ENCODE assay signal across 8 mouse cellular contexts in the genomic region with DNA sequence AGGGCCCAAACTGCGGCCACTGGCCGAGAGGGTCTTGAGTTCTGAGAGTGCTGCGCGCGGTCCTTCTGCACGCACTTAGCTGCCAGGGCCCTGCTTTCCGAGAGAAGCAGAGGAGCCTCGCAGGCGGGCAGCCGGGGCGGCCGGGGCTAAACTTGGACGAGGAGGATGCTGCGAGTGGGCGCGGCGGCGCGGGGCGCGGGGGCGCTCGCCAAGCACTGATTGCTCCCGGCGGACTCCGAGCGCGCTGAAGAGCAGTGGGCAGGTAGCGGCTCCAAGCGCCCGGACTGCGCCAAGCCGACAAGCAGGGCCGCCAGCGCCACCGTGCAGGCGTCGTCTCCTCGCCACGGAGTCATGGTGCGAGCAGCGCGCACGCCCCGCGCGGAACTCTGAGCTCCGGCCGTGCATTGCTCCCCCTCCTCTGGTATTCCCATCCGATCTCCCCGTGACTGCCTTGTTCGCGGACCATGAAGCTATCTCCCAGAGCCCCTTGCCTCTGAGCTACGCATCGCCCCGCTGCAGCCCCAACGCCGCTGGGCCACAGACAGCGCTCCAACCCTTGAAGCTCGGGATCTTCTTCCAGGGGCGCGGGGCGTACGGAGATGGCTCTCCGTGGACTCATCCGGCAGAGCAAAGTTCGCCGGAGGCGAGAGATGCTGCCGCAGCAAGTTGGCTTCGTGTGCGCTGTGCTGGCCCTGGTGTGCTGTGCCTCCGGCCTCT. TPM values are rescaled to one million over a fixed set of nuclear protein-coding genes. Genes with fewer than 3 reads are reported as not detected.
DNase-seq lines count a peak whose midpoint lies in the region; ATAC-seq and TF ChIP-seq lines count a peak whose summit lies in the region.

No protein-coding gene starts in this region.

- peak overlapping the region; percentile 99 for H3K4me2 ChIP-seq in heart, embryonic 14.5 days (ENCODE audit: low read length)
- H3K4me2 ChIP-seq in kidney, postnatal 0 days (ENCODE audit: low read length): peak overlapping the region; percentile 92
- peak overlapping the region; percentile 77 for H3K4me2 ChIP-seq in liver, embryonic 11.5 days

- DNase-seq in urinary bladder, adult 2 months (ENCODE audit: low spot score): peak; percentile 23
- no peak for DNase-seq in urinary bladder, postnatal 10 days (ENCODE audit: low spot score)
- DNase-seq in kidney, postnatal 0 days (ENCODE audit: low spot score): peak; percentile 44
- DNase-seq in liver, embryonic 11.5 days (ENCODE audit: low spot score): peak; percentile 41
- peak; percentile 66 for DNase-seq in neural tube, embryonic 10.5 days (ENCODE audit: extremely low spot score, low spot score)
- DNase-seq in urinary bladder, postnatal 25 days (ENCODE audit: low spot score): peak; percentile 16

- WGBS in heart, embryonic 14.5 days: under 1% methylated on average over 72 of the region's 73 CpGs
- WGBS in kidney, postnatal 0 days: 1% methylated on average over 62 of the region's 73 CpGs
- 2% methylated on average over 72 of the region's 73 CpGs for WGBS in liver, embryonic 11.5 days

- TF ChIP-seq CTCF in embryonic fibroblast, embryonic 13.5 days (IDR thresholded peaks at IDR 0.05; ENCODE audit: borderline replicate concordance, insufficient read depth, low read length): no peak
- peak; percentile 30 for TF ChIP-seq CTCF in kidney, postnatal 0 days (IDR thresholded peaks at IDR 0.05; ENCODE audit: low read depth)

- no peaks in the 10 kb centered on the region for H3K36me3 ChIP-seq in heart, embryonic 14.5 days (ENCODE audit: control insufficient read depth, insufficient read depth, low read length)
- H3K36me3 ChIP-seq in kidney, postnatal 0 days (ENCODE audit: insufficient read depth, low read length): no peaks in the 10 kb centered on the region
- no peaks in the 10 kb centered on the region for H3K36me3 ChIP-seq in liver, embryonic 11.5 days (ENCODE audit: control insufficient read depth, insufficient read depth, low read length)

- TF ChIP-seq POLR2A in embryonic fibroblast, embryonic 13.5 days (IDR thresholded peaks at IDR 0.05; ENCODE audit: low read depth, low read length): no peak

- ATAC-seq in heart, embryonic 14.5 days (ENCODE audit: insufficient number of reproducible peaks, insufficient read depth, low FRiP score, low read depth): peak; percentile 73; the same call in 1 of the 2 replicates
- ATAC-seq in kidney, postnatal 0 days (replicated peaks; ENCODE audit: low FRiP score, low read depth): peak; percentile 66
- 0 out of 2 replicates have a peak, but pooled peaks have one; percentile 39 for ATAC-seq in liver, embryonic 11.5 days (replicated peaks; ENCODE audit: low FRiP score)

- no peaks in the 10 kb centered on the region; the same call in 1 of the 2 replicates for H3K4me1 ChIP-seq in embryonic fibroblast, embryonic 13.5 days (ENCODE audit: control insufficient read depth, insufficient read depth, low read length)
- peaks cover 3 to 4% of the 10 kb centered on the region in 2 experiments; a peak in 2 of 4 replicates for H3K4me1 ChIP-seq in heart, embryonic 14.5 days (ENCODE audit: control insufficient read depth in 2 of 2, insufficient read depth in 2 of 2, low read length in 2 of 2)
- peaks cover 18% of the 10 kb centered on the region; the same call in 1 of the 2 replicates for H3K4me1 ChIP-seq in kidney, postnatal 0 days (replicated peaks; ENCODE audit: insufficient read depth, low read length)
- no peaks in the 10 kb centered on the region for H3K4me1 ChIP-seq in liver, embryonic 11.5 days (replicated peaks; ENCODE audit: control insufficient read depth, insufficient read depth, low read length)

- peak overlapping the region; percentile 15; the same call in 1 of the 2 replicates for H3K4me3 ChIP-seq in embryonic fibroblast, embryonic 13.5 days (ENCODE audit: insufficient read depth, low read length)
- peak overlapping the region; percentile 58 to 61 for H3K4me3 ChIP-seq in heart, embryonic 14.5 days (ENCODE audit: control insufficient read depth in 1 of 2, insufficient read depth in 1 of 2, low read depth in 1 of 2, low read length in 2 of 2)
- H3K4me3 ChIP-seq in kidney, postnatal 0 days (replicated peaks; ENCODE audit: low read depth, low read length): peak overlapping the region; percentile 47
- H3K4me3 ChIP-seq in liver, embryonic 11.5 days (ENCODE audit: low read depth, low read length): peak overlapping the region; percentile 45

- H3K9me3 ChIP-seq in heart, embryonic 14.5 days (ENCODE audit: control insufficient read depth, low read length): no peaks in the 10 kb centered on the region
- H3K9me3 ChIP-seq in kidney, postnatal 0 days (replicated peaks; ENCODE audit: low read length): no peaks in the 10 kb centered on the region
- no peaks in the 10 kb centered on the region for H3K9me3 ChIP-seq in liver, embryonic 11.5 days (ENCODE audit: control insufficient read depth, low read length)

- peaks cover 24% of the 10 kb centered on the region for H3K27me3 ChIP-seq in heart, embryonic 14.5 days (ENCODE audit: control insufficient read depth, insufficient read depth, low read length)
- H3K27me3 ChIP-seq in kidney, postnatal 0 days (ENCODE audit: insufficient read depth, low read length): peaks cover 35% of the 10 kb centered on the region
- peaks cover 64% of the 10 kb centered on the region for H3K27me3 ChIP-seq in liver, embryonic 11.5 days (replicated peaks; ENCODE audit: control insufficient read depth, insufficient read depth, low read length)

- peak overlapping the region; percentile 63 for H3K9ac ChIP-seq in heart, embryonic 14.5 days (ENCODE audit: low read length)
- H3K9ac ChIP-seq in kidney, postnatal 0 days (ENCODE audit: low read depth, low read length): no peak overlapping the region
- H3K9ac ChIP-seq in liver, embryonic 11.5 days (ENCODE audit: low read depth, low read length): no peak overlapping the region

- no peak overlapping the region for H3K27ac ChIP-seq in embryonic fibroblast, embryonic 13.5 days (ENCODE audit: insufficient read depth, low read length)
- H3K27ac ChIP-seq in heart, embryonic 14.5 days (replicated peaks in 1 of 2; ENCODE audit: control insufficient read depth in 1 of 2, insufficient read depth in 1 of 2, low read depth in 2 of 2, low read length in 2 of 2): no peak overlapping the region
- no peak overlapping the region for H3K27ac ChIP-seq in kidney, postnatal 0 days
- no peak overlapping the region for H3K27ac ChIP-seq in liver, embryonic 11.5 days (ENCODE audit: low read depth, low read length)

RNA-seq across cellular contexts. Expression of a gene that starts 0.4 kb away (rescaled TPM):
- 0.01 and 0.06 TPM in 2 replicates for polyA plus RNA-seq in urinary bladder, adult 2 months (2012; rRNA removed)
- not detected in 2 replicates for polyA plus RNA-seq in embryonic fibroblast, embryonic 13.5 days (2011; ENCODE audit: insufficient read length, low read depth, missing spikeins)
- polyA plus RNA-seq in heart, embryonic 14.5 days (2014; fragmentation: Nextera tagmentation; extraction: Ambion mirVana): 2.7 and 3.1 TPM in 2 replicates
- not detected in 2 replicates for polyA plus RNA-seq in kidney, postnatal 0 days (2015; fragmentation: Nextera tagmentation; extraction: Ambion mirVana)
- polyA plus RNA-seq in liver, embryonic 11.5 days (2014; fragmentation: Nextera tagmentation; extraction: Ambion mirVana): 0.04 and 0.12 TPM in 2 replicates
